Mouse (Mus musculus) E14TG2a.4 (cell line): ENCODE data around the gene Tmed3.

Experiments
- H3K27me3 ChIP-seq: 2 replicates; pipeline ENCODE4 v1.6.1; 2014; ENCODE audit warnings: low read length, control low read depth; ENCODE audit not compliant: insufficient read depth
- H3K36me3 ChIP-seq: 2 replicates; pipeline ENCODE4 v1.6.1; 2014; ENCODE audit warnings: low read length, control low read depth; ENCODE audit not compliant: insufficient read depth
- H3K4me1 ChIP-seq: replicated peaks from 2 replicates; pipeline ENCODE4 v1.6.1; 2014; ENCODE audit warnings: low read depth, low read length, control low read depth
- H3K4me3 ChIP-seq: replicated peaks from 2 replicates; pipeline ENCODE4 v1.5.1; 2014; ENCODE audit warnings: mild to moderate bottlenecking, low read length
- H3K9me3 ChIP-seq: 2 replicates; pipeline ENCODE4 v1.6.1; 2014; ENCODE audit warnings: low read length, control low read depth
- CTCF ChIP-seq: conservative IDR thresholded peaks from 2 replicates; pipeline ENCODE4 v1.5.1; 2014; ENCODE audit warnings: low read length
- NANOG ChIP-seq: IDR thresholded peaks from 2 replicates; pipeline ENCODE4 v1.6.1; 2014; ENCODE audit warnings: borderline replicate concordance, low read length, mixed read lengths
- POU5F1 ChIP-seq: IDR thresholded peaks from 2 replicates; pipeline ENCODE4 v1.6.1; 2014; ENCODE audit warnings: low read length, borderline replicate concordance

The Tmed3 gene

DNA sequence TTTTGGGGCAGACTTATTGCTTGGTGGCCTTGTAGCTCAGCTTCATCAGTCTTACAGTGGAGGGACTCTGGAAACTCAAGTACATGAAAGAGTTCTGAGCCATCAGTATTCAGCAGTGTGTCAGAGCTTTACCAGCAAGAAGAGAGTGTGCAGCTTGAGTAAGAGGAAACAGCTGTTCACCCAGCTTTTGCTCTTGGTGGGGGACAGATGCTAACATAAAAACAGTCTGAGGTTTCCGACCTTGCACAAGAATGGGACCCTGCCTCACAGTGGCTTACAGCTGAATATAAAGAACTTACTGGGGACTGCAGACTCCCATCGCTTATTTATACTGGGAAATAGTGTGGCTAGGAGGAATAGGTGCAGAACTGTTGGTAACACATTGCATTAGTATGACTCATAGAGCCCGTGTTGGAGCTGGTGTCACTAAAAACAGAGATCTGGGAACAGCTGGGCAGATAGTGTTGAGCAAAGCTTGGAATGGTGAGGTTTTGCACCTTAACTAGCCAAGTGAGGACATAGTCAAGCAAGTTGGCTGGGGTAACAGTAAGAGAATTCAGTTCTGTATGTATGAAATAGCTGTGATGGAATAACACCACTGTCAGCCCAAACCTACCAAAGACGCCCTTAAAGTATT lies 37.4 kb downstream of the Tmed3 start:
- TF ChIP-seq POU5F1: no peak
- Histone ChIP-seq H3K4me3 (no peak overlapping the region), H3K36me3 (no peaks in the 10 kb centered on the region), H3K9me3 (no peaks in the 10 kb centered on the region), H3K27me3 (no peaks in the 10 kb centered on the region), H3K4me1 (no peaks in the 10 kb centered on the region)

GRCm38 (mm10) chr9:89650913-89651312 lies 54.0 kb downstream of the Tmed3 start:
- Histone ChIP-seq H3K27me3 (no peaks in the 10 kb centered on the region), H3K4me1 (no peaks in the 10 kb centered on the region), H3K4me3 (no peak overlapping the region), H3K9me3 (no peaks in the 10 kb centered on the region), H3K36me3 (no peaks in the 10 kb centered on the region)
- TF ChIP-seq NANOG (no peak), POU5F1 (no peak), CTCF (no peak)
